Mouse (Mus musculus): Measurements from ENCODE around the gene Il1rapl1. TPM values are rescaled to one million over a fixed set of nuclear protein-coding genes. Genes with fewer than 3 reads are reported as not detected.

The Il1rapl1 gene
- total and polyA plus RNA-seq, 3 experiments: not detected

- no peaks in the 10 kb centered on the region for H3K4me1 ChIP-seq (ENCODE audit: control insufficient read depth in 1 of 2, insufficient read depth in 2 of 2)
- no peaks in the 10 kb centered on the region for H3K36me3 ChIP-seq (replicated peaks in 1 of 2; ENCODE audit: control insufficient read depth in 1 of 2, insufficient read depth in 1 of 2, low read length in 1 of 2)
- no peak overlapping the region for H3K9ac ChIP-seq (ENCODE audit: insufficient read depth, low read depth)
- in situ Hi-C loops (cut with MboI; ENCODE audit: low pct_ligation_motif_present, low pct_unique_long_range_greater_than_20kb, low sequenced_read_pairs): no loop called here
- peaks cover 2% of the 10 kb centered on the region for H3K9me3 ChIP-seq (replicated peaks; ENCODE audit: low read length)
- no peak overlapping the region for H3K4me2 ChIP-seq (ENCODE audit: insufficient read depth, low read depth, poor library complexity, severe bottlenecking)
- H3K27ac ChIP-seq (ENCODE audit: insufficient read depth, low read depth): no peak overlapping the region
- no peak overlapping the region for H3K4me3 ChIP-seq (replicated peaks in 1 of 3; ENCODE audit: low read depth in 2 of 3, low read length in 2 of 3, poor library complexity in 1 of 3)
- no peaks in the 10 kb centered on the region for H3K27me3 ChIP-seq (replicated peaks)
- dilution Hi-C loops (cut with MboI; ENCODE audit: extremely low pct_ligation_motif_present, extremely low pct_unique_long_range_greater_than_20kb, low sequenced_read_pairs): no loop called here
- no peak for DNase-seq (ENCODE audit: extremely low read depth)
- no peak for TF ChIP-seq ZNF384 (IDR thresholded peaks at IDR 0.05; ENCODE audit: low read depth, low read length)
- TF ChIP-seq EP300 (IDR thresholded peaks at IDR 0.05; ENCODE audit: low read length): no peak
- TF ChIP-seq HCFC1 (IDR thresholded peaks at IDR 0.05; ENCODE audit: low read depth, low read length): no peak
- TF ChIP-seq ELF1 (IDR thresholded peaks at IDR 0.05; ENCODE audit: low read depth, low read length): no peak
- TF ChIP-seq GABPA (IDR thresholded peaks at IDR 0.05; ENCODE audit: insufficient replicate concordance, low read depth, low read length): no peak
- TF ChIP-seq MAX (IDR thresholded peaks at IDR 0.05; ENCODE audit: low read length): no peak
- no peaks in the 10 kb centered on the region for H3K79me2 ChIP-seq (replicated peaks; ENCODE audit: control insufficient read depth, extremely low read depth, insufficient read depth, poor library complexity, severe bottlenecking)
Measured at GRCm38 (mm10) chrX:88125612-88126011, 10.2 kb upstream of the Il1rapl1 start.

DNA sequence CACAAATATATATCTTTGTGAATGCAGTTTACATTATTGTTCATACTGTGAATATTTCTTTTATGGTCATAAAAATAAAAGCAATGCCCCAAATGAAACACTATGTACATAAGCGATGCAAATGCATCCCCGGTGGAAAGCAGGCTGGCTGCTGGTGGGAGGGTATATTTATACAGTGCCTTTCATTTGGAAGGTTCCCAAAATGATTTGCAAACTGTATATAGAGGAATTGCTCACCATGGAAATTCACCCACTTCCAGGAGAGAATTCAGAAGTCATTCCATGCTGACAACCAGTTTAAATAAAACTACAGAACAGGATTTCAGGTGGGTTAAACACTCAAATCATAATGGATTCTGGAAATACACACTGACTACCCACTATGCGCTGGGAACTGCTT lies 4.6 kb upstream of the Il1rapl1 start:
- TF ChIP-seq NRF1 (IDR thresholded peaks at IDR 0.05; ENCODE audit: low read depth, low read length): no peak
- TF ChIP-seq SIN3A (IDR thresholded peaks at IDR 0.05; ENCODE audit: low read length): no peak
- TF ChIP-seq CTCF (conservative IDR thresholded peaks at IDR 0.05 in 1 of 2, IDR thresholded peaks at IDR 0.05 in 1 of 2; ENCODE audit: low read depth in 2 of 2, low read length in 2 of 2): no peak
- no peak for TF ChIP-seq RAD21 (IDR thresholded peaks at IDR 0.05; ENCODE audit: low read depth, low read length)
- TF ChIP-seq CHD2 (IDR thresholded peaks at IDR 0.05; ENCODE audit: low read length): no peak
- TF ChIP-seq E2F4 (IDR thresholded peaks at IDR 0.05; ENCODE audit: insufficient replicate concordance, low read depth, low read length): no peak
- TF ChIP-seq GABPA (IDR thresholded peaks at IDR 0.05; ENCODE audit: insufficient replicate concordance, low read depth, low read length): no peak
- TF ChIP-seq MYC (IDR thresholded peaks at IDR 0.05; ENCODE audit: low read depth, low read length): no peak
- no peak for TF ChIP-seq POLR2AphosphoS2 (IDR thresholded peaks at IDR 0.05; ENCODE audit: low read depth, low read length)
- Histone ChIP-seq H3K79me2 (replicated peaks; ENCODE audit: control insufficient read depth, extremely low read depth, insufficient read depth, poor library complexity, severe bottlenecking) (no peaks in the 10 kb centered on the region), H3K9me3 (replicated peaks; ENCODE audit: low read length) (no peaks in the 10 kb centered on the region), H3K27ac (ENCODE audit: insufficient read depth, low read depth) (no peak overlapping the region), H3K27me3 (replicated peaks) (no peaks in the 10 kb centered on the region), H3K9ac (ENCODE audit: insufficient read depth, low read depth) (no peak overlapping the region), H3K4me3 (replicated peaks in 1 of 3; ENCODE audit: low read depth in 2 of 3, low read length in 2 of 3, poor library complexity in 1 of 3) (no peak overlapping the region), H3K36me3 (replicated peaks in 1 of 2; ENCODE audit: control insufficient read depth in 1 of 2, insufficient read depth in 1 of 2, low read length in 1 of 2) (no peaks in the 10 kb centered on the region), H3K4me2 (ENCODE audit: insufficient read depth, low read depth, poor library complexity, severe bottlenecking) (no peak overlapping the region), H3K4me1 (ENCODE audit: control insufficient read depth in 1 of 2, insufficient read depth in 2 of 2) (no peaks in the 10 kb centered on the region)
- in situ Hi-C loops (cut with MboI; ENCODE audit: low pct_ligation_motif_present, low pct_unique_long_range_greater_than_20kb, low sequenced_read_pairs) (no loop called here), dilution Hi-C loops (cut with MboI; ENCODE audit: extremely low pct_ligation_motif_present, extremely low pct_unique_long_range_greater_than_20kb, low sequenced_read_pairs) (no loop called here)
- no peak for DNase-seq (ENCODE audit: extremely low read depth)

DNA sequence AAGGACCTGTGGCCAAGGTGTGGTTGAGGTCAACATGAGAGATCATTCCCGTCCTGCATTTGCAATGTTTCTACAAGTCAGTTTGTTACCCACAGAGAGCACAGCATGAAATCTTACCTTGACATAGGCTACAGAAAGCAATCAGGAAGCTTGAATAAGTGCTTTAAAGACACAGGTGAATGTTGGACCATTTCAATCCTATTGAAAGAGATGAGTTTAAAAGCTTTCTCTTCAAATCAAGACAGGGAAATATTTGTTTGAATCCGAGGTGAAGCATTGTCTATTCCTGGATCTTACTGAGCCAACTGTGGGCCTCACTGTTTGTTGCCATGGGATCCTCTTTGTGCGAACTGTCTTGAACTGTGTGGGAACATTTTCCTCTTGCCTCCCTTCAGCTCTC lies 2.4 kb upstream of the Il1rapl1 start:
- no peaks in the 10 kb centered on the region for H3K27me3 ChIP-seq (replicated peaks)
- in situ Hi-C loops (cut with MboI; ENCODE audit: low pct_ligation_motif_present, low pct_unique_long_range_greater_than_20kb, low sequenced_read_pairs): no loop called here
- H3K79me2 ChIP-seq (replicated peaks; ENCODE audit: control insufficient read depth, extremely low read depth, insufficient read depth, poor library complexity, severe bottlenecking): no peaks in the 10 kb centered on the region
- H3K4me3 ChIP-seq (replicated peaks in 1 of 3; ENCODE audit: low read depth in 2 of 3, low read length in 2 of 3, poor library complexity in 1 of 3): no peak overlapping the region
- H3K36me3 ChIP-seq (replicated peaks in 1 of 2; ENCODE audit: control insufficient read depth in 1 of 2, insufficient read depth in 1 of 2, low read length in 1 of 2): no peaks in the 10 kb centered on the region
- H3K9me3 ChIP-seq (replicated peaks; ENCODE audit: low read length): no peaks in the 10 kb centered on the region
- dilution Hi-C loops (cut with MboI; ENCODE audit: extremely low pct_ligation_motif_present, extremely low pct_unique_long_range_greater_than_20kb, low sequenced_read_pairs): no loop called here
- no peaks in the 10 kb centered on the region for H3K4me1 ChIP-seq (ENCODE audit: control insufficient read depth in 1 of 2, insufficient read depth in 2 of 2)
- no peak overlapping the region for H3K9ac ChIP-seq (ENCODE audit: insufficient read depth, low read depth)
- no peak for TF ChIP-seq ZC3H11A (IDR thresholded peaks at IDR 0.05; ENCODE audit: low read depth, low read length)
- no peak for TF ChIP-seq ZNF384 (IDR thresholded peaks at IDR 0.05; ENCODE audit: low read depth, low read length)
- no peak for TF ChIP-seq NELFE (IDR thresholded peaks at IDR 0.05; ENCODE audit: low read depth, low read length)
- no peak for TF ChIP-seq IRF4 (IDR thresholded peaks at IDR 0.05; ENCODE audit: low read depth, low read length)
- no peak for TF ChIP-seq SIN3A (IDR thresholded peaks at IDR 0.05; ENCODE audit: low read length)
- no peak for TF ChIP-seq PAX5 (IDR thresholded peaks at IDR 0.05; ENCODE audit: low read length)
- TF ChIP-seq MXI1 (IDR thresholded peaks at IDR 0.05; ENCODE audit: low read depth, low read length): no peak
- no peak for TF ChIP-seq ZMIZ1 (IDR thresholded peaks at IDR 0.05; ENCODE audit: low read depth, low read length)
- TF ChIP-seq EP300 (IDR thresholded peaks at IDR 0.05; ENCODE audit: low read length): no peak
- no peak for TF ChIP-seq POLR2AphosphoS2 (IDR thresholded peaks at IDR 0.05; ENCODE audit: low read depth, low read length)
- TF ChIP-seq SMC3 (IDR thresholded peaks at IDR 0.05; ENCODE audit: low read depth, low read length): no peak
- no peak for TF ChIP-seq ETS1 (conservative IDR thresholded peaks at IDR 0.05; ENCODE audit: low read depth, low read length)
- no peak for TF ChIP-seq JUND (conservative IDR thresholded peaks at IDR 0.05; ENCODE audit: low read depth, low read length)
- no peak for TF ChIP-seq USF2 (conservative IDR thresholded peaks at IDR 0.05; ENCODE audit: low read depth, low read length)
- no peak for TF ChIP-seq CHD1 (IDR thresholded peaks at IDR 0.05; ENCODE audit: low read depth, low read length)
- H3K4me2 ChIP-seq (ENCODE audit: insufficient read depth, low read depth, poor library complexity, severe bottlenecking): no peak overlapping the region
- H3K27ac ChIP-seq (ENCODE audit: insufficient read depth, low read depth): no peak overlapping the region
- DNase-seq (ENCODE audit: extremely low read depth): no peak

All from CH12.LX (cell line).